Mouse (Mus musculus) testis, postnatal 10 days (tissue): ENCODE results near the gene Gimap7.

Experiments used
- DNase-seq: peaks from one replicate; pipeline ENCODE4 v3.0.0; 2021; ENCODE audit warnings: low spot score

Gimap7 gene

GRCm38 (mm10) chr6:48741273-48741672 lies 22.9 kb downstream of the Gimap7 start:
- DNase-seq = no peak

GRCm38 (mm10) chr6:48741711-48742206 lies 23.3 kb downstream of the Gimap7 start:
- no peak for DNase-seq

GRCm38 (mm10) chr6:48742422-48743351 lies 24.3 kb downstream of the Gimap7 start:
- DNase-seq = no peak

GRCm38 (mm10) chr6:48745490-48745889 lies 27.1 kb downstream of the Gimap7 start:
- DNase-seq = no peak

- DNase-seq = no peak
Observed at GRCm38 (mm10) chr6:48745959-48746889, 27.8 kb downstream of the Gimap7 start, which contains the start of gene Gimap5. TSS of gene Gimap5 (plus strand) at chr6:48746197.

GRCm38 (mm10) chr6:48747091-48747966 lies 28.9 kb downstream of the Gimap7 start:
- no peak for DNase-seq

- DNase-seq = no peak
Observed at GRCm38 (mm10) chr6:48763567-48764270, 45.3 kb downstream of the Gimap7 start.

- DNase-seq = no peak
Observed at GRCm38 (mm10) chr6:48764496-48764895, 46.1 kb downstream of the Gimap7 start.

- no peak for DNase-seq
Observed at GRCm38 (mm10) chr6:48768178-48768869, 49.9 kb downstream of the Gimap7 start.

GRCm38 (mm10) chr6:48768933-48769332 lies 50.5 kb downstream of the Gimap7 start:
- no peak for DNase-seq

GRCm38 (mm10) chr6:48770696-48771095 lies 52.3 kb downstream of the Gimap7 start, which contains the start of gene Gimap3:
TSS of gene Gimap3 (minus strand) at chr6:48770851.
- no peak for DNase-seq

GRCm38 (mm10) chr6:48772030-48772429 lies 53.6 kb downstream of the Gimap7 start:
- DNase-seq = peak; percentile 87
